Comparison of ENCODE assay signal across 11 mouse cellular contexts in genomic region chrX:167211871-167212555, GRCm38 (mm10). TPM values are rescaled to one million over a fixed set of nuclear protein-coding genes. Genes with fewer than 3 reads are reported as not detected.
A peak's percentile ranks its signal among the peaks of the same experiment; 100 is the strongest.
DNase-seq lines count a peak whose midpoint lies in the region; ATAC-seq and TF ChIP-seq lines count a peak whose summit lies in the region.
"Had no signal": no experiment of that assay in that cellular context is flagged by ENCODE, and none has a peak within 500 bp of the region (broad histone marks: within the 10 kb centered on the region; RNA-seq: fewer than 3 reads in every experiment).

No protein-coding gene starts in this region.

- TF ChIP-seq CTCF in spleen, adult 2 months (IDR thresholded peaks at IDR 0.05; ENCODE audit: extremely low read depth, insufficient read depth, insufficient read length, insufficient replicate concordance) = no peak

- peaks cover 10% of the 10 kb centered on the region; the same call in 1 of the 2 replicates for H3K4me1 ChIP-seq in heart, embryonic 16.5 days (ENCODE audit: control insufficient read depth, insufficient read depth, low read length)
- peaks cover 6% of the 10 kb centered on the region for H3K4me1 ChIP-seq in spleen, adult 2 months (ENCODE audit: control insufficient read depth, insufficient read depth, insufficient read length)
- peaks cover 19% of the 10 kb centered on the region for H3K4me1 ChIP-seq in forebrain, embryonic 15.5 days
- H3K4me1 ChIP-seq in stomach, embryonic 16.5 days (ENCODE audit: control insufficient read depth, insufficient read depth, low read length) = 0 out of 2 replicates have a peak, but pooled peaks cover 6% of the 10 kb centered on the region

- peak overlapping the region; percentile 63; the same call in 1 of the 2 replicates for H3K27ac ChIP-seq in heart, embryonic 16.5 days (ENCODE audit: low read length)
- peak overlapping the region; percentile 73 for H3K27ac ChIP-seq in spleen, adult 2 months (ENCODE audit: insufficient read depth, low read length)
- H3K27ac ChIP-seq in forebrain, embryonic 15.5 days (replicated peaks) = peak overlapping the region; percentile 50; the same call in 1 of the 2 replicates
- H3K27ac ChIP-seq in stomach, embryonic 16.5 days (ENCODE audit: low read length) = peak overlapping the region; percentile 75
- H3K27ac ChIP-seq: liver, embryonic 15.5 days had no signal

- no peak overlapping the region for H3K4me3 ChIP-seq in heart, embryonic 16.5 days (ENCODE audit: low read length)
- H3K4me3 ChIP-seq in spleen, adult 2 months (ENCODE audit: extremely low read depth, insufficient read depth, insufficient read length) = no peak overlapping the region
- no peak overlapping the region for H3K4me3 ChIP-seq in forebrain, embryonic 15.5 days
- no peak overlapping the region for H3K4me3 ChIP-seq in stomach, embryonic 16.5 days (replicated peaks; ENCODE audit: low read length)
- H3K4me3 ChIP-seq: liver, embryonic 15.5 days had no signal

- peak overlapping the region; percentile 34; the same call in 1 of the 2 replicates for H3K4me2 ChIP-seq in heart, embryonic 16.5 days (ENCODE audit: low read depth, low read length)
- H3K4me2 ChIP-seq in forebrain, embryonic 15.5 days (replicated peaks) = no peak overlapping the region
- H3K4me2 ChIP-seq in stomach, embryonic 16.5 days (ENCODE audit: low read depth, low read length) = 0 out of 2 replicates have a peak overlapping the region, but pooled peaks have one; percentile 19
- H3K4me2 ChIP-seq: liver, embryonic 15.5 days had no signal

- no peak for ATAC-seq in heart, embryonic 16.5 days (replicated peaks; ENCODE audit: extremely low read depth, insufficient read depth, low FRiP score)
- no peak for ATAC-seq in forebrain, embryonic 15.5 days (replicated peaks)
- ATAC-seq in stomach, embryonic 16.5 days (ENCODE audit: insufficient read depth, low FRiP score) = no peak
- ATAC-seq in megakaryocyte-erythroid progenitor cell, adult 5-6 weeks (replicated peaks; ENCODE audit: low FRiP score, low TSS enrichment, poor library complexity, severe bottlenecking) = no peak

- intact Hi-C loops in heart, postnatal 14 days (cut with DNase I) = no loop called here

- no peak for TF ChIP-seq POLR2A in spleen, adult 2 months (IDR thresholded peaks at IDR 0.05; ENCODE audit: low read depth, low read length)

- no peaks in the 10 kb centered on the region for H3K9me3 ChIP-seq in heart, embryonic 16.5 days (replicated peaks; ENCODE audit: control insufficient read depth, low read length)
- no peaks in the 10 kb centered on the region for H3K9me3 ChIP-seq in forebrain, embryonic 15.5 days
- H3K9me3 ChIP-seq in stomach, embryonic 16.5 days (replicated peaks; ENCODE audit: control insufficient read depth, low read length) = no peaks in the 10 kb centered on the region
- H3K9me3 ChIP-seq: liver, embryonic 15.5 days had no signal

- peak overlapping the region; percentile 25; the same call in 1 of the 2 replicates for H3K9ac ChIP-seq in heart, embryonic 16.5 days (ENCODE audit: low read length)
- H3K9ac ChIP-seq in forebrain, embryonic 15.5 days (replicated peaks) = no peak overlapping the region
- no peak overlapping the region; the same call in 1 of the 2 replicates for H3K9ac ChIP-seq in stomach, embryonic 16.5 days (ENCODE audit: low read length)
- H3K9ac ChIP-seq: liver, embryonic 15.5 days had no signal

- 45% methylated on average over 9 of the region's 9 CpGs for WGBS in heart, embryonic 16.5 days
- WGBS in spleen, adult 2 months = 50% methylated on average over 9 of the region's 9 CpGs
- 36% methylated on average over 9 of the region's 9 CpGs for WGBS in forebrain, embryonic 15.5 days
- WGBS in stomach, embryonic 16.5 days = 41% methylated on average over 9 of the region's 9 CpGs

- H3K27me3 ChIP-seq in heart, embryonic 16.5 days (ENCODE audit: control insufficient read depth, insufficient read depth, low read length) = no peaks in the 10 kb centered on the region
- H3K27me3 ChIP-seq in spleen, adult 2 months (ENCODE audit: control insufficient read depth, insufficient read depth, low read length) = no peaks in the 10 kb centered on the region
- H3K27me3 ChIP-seq in forebrain, embryonic 15.5 days = no peaks in the 10 kb centered on the region
- H3K27me3 ChIP-seq in stomach, embryonic 16.5 days (ENCODE audit: control insufficient read depth, insufficient read depth, low read length) = 0 out of 2 replicates have a peak, but pooled peaks cover 4% of the 10 kb centered on the region

- no peak for DNase-seq in heart, postnatal 14 days
- DNase-seq in spleen, adult 2 months (ENCODE audit: low read depth in 1 of 2, low spot score in 2 of 2) = no peak
- DNase-seq in spleen, adult 18-20 months = no peak
- no peak for DNase-seq in cerebellum, postnatal 36 days
- DNase-seq: adrenal gland, postnatal 25 days; layer of hippocampus, postnatal 36 days had no signal

- 0 out of 2 replicates have a peak, but pooled peaks cover 2% of the 10 kb centered on the region for H3K36me3 ChIP-seq in heart, embryonic 16.5 days (ENCODE audit: control insufficient read depth, insufficient read depth)
- H3K36me3 ChIP-seq in spleen, adult 2 months (ENCODE audit: control insufficient read depth, insufficient read depth, low read length) = peaks cover 7% of the 10 kb centered on the region
- H3K36me3 ChIP-seq in forebrain, embryonic 15.5 days = no peaks in the 10 kb centered on the region
- no peaks in the 10 kb centered on the region for H3K36me3 ChIP-seq in stomach, embryonic 16.5 days (ENCODE audit: control insufficient read depth, insufficient read depth, low read length)
- H3K36me3 ChIP-seq: liver, embryonic 15.5 days had no signal

RNA-seq across cellular contexts. Expression of gene Tmsb4x, which starts 2.9 kb away (rescaled TPM):
- 2,294 and 2,338 TPM in 2 replicates for polyA plus RNA-seq in heart, embryonic 16.5 days (2015; fragmentation: Nextera tagmentation; extraction: Ambion mirVana)
- total RNA-seq in heart, postnatal 14 days (2021) = 100 to 1,000 TPM; 543 to 602 TPM
- 327 and 363 TPM in 2 replicates for polyA plus RNA-seq in spleen, adult 2 months (2012; rRNA removed)
- polyA plus RNA-seq in forebrain, embryonic 15.5 days (2015; fragmentation: Nextera tagmentation; extraction: Ambion mirVana) = 7,356 and 7,374 TPM in 2 replicates
- 5,589 and 6,437 TPM in 2 replicates for polyA plus RNA-seq in stomach, embryonic 16.5 days (2015; fragmentation: Nextera tagmentation; extraction: Ambion mirVana)
- 237 and 370 TPM in 2 replicates for total RNA-seq in megakaryocyte-erythroid progenitor cell, adult 5-6 weeks (2014; fragmentation: Nextera tagmentation)
- 226 and 321 TPM in 2 replicates for total RNA-seq in megakaryocyte-erythroid progenitor cell, adult 5-6 weeks (2017)

RNA-seq across cellular contexts. Expression of gene Tlr8, which starts 52.1 kb away (rescaled TPM):
- 0.24 and 0.49 TPM in 2 replicates for polyA plus RNA-seq in heart, embryonic 16.5 days (2015; fragmentation: Nextera tagmentation; extraction: Ambion mirVana)
- 1 to 10 TPM; 1.9 to 2.2 TPM for total RNA-seq in heart, postnatal 14 days (2021)
- polyA plus RNA-seq in spleen, adult 2 months (2012; rRNA removed) = 1.0 and 1.1 TPM in 2 replicates
- 0.05 and 0.09 TPM in 2 replicates for polyA plus RNA-seq in forebrain, embryonic 15.5 days (2015; fragmentation: Nextera tagmentation; extraction: Ambion mirVana)
- 0.81 and 0.93 TPM in 2 replicates for polyA plus RNA-seq in stomach, embryonic 16.5 days (2015; fragmentation: Nextera tagmentation; extraction: Ambion mirVana)
- not detected in 2 replicates for total RNA-seq in megakaryocyte-erythroid progenitor cell, adult 5-6 weeks (2014; fragmentation: Nextera tagmentation)
- 0.52 TPM in 1 of 2 replicates, not detected in the other for total RNA-seq in megakaryocyte-erythroid progenitor cell, adult 5-6 weeks (2017)
- total RNA-seq: layer of hippocampus, postnatal 36 days had no signal
